Mouse (Mus musculus) liver, embryonic 15.5 days (tissue): ENCODE results near the gene Rrn3. TPM values are rescaled to one million over a fixed set of nuclear protein-coding genes. Genes with fewer than 3 reads are reported as not detected.
A peak's percentile ranks its signal among the peaks of the same experiment; 100 is the strongest.

Source experiments
- ATAC-seq: fragments of 200-750 bp; cut with Nextera tagmentation; 2 replicates; pipeline ENCODE4 v1.8.0; 2017; ENCODE audit warnings: moderate number of reproducible peaks, mild to moderate bottlenecking, moderate library complexity; ENCODE audit not compliant: insufficient read depth
- H3K27ac ChIP-seq: fragments of 300-500 bp; sonication (generic); replicated peaks from 2 replicates; pipeline ENCODE4 v1.5.1; 2015; ENCODE audit warnings: mild to moderate bottlenecking, inconsistent platforms
- H3K27me3 ChIP-seq: fragments of 300-500 bp; sonication (generic); 2 replicates; pipeline ENCODE4 v1.6.1; 2015; ENCODE audit warnings: mild to moderate bottlenecking, inconsistent platforms
- H3K36me3 ChIP-seq: fragments of 300-500 bp; sonication (generic); replicated peaks from 2 replicates; pipeline ENCODE4 v1.6.1; 2015; ENCODE audit warnings: moderate library complexity, mild to moderate bottlenecking, inconsistent platforms
- H3K4me1 ChIP-seq: fragments of 300-500 bp; sonication (generic); replicated peaks from 2 replicates; pipeline ENCODE4 v1.6.1; 2015; ENCODE audit warnings: inconsistent platforms
- H3K4me2 ChIP-seq: fragments of 300-500 bp; sonication (generic); 2 replicates; pipeline ENCODE4 v1.6.1; 2015; ENCODE audit warnings: moderate library complexity, mild to moderate bottlenecking, inconsistent platforms
- H3K4me3 ChIP-seq: fragments of 300-500 bp; sonication (generic); replicated peaks from 2 replicates; pipeline ENCODE4 v1.5.1; 2015; ENCODE audit warnings: mild to moderate bottlenecking, inconsistent platforms
- H3K9ac ChIP-seq: fragments of 300-500 bp; sonication (generic); 2 replicates; pipeline ENCODE4 v1.6.1; 2015; ENCODE audit warnings: moderate library complexity, mild to moderate bottlenecking, inconsistent platforms
- H3K9me3 ChIP-seq: fragments of 300-500 bp; sonication (generic); replicated peaks from 2 replicates; pipeline ENCODE4 v1.6.1; 2016; ENCODE audit warnings: inconsistent platforms
- WGBS: fragments of 180-500 bp; shearing (Covaris S2); methylation state at CpG from one replicate; pipeline ENCODE4 v1.1.7; 2015; ENCODE audit warnings: mixed read lengths; ENCODE audit not compliant: insufficient replicate concordance; 5-methylcytosine and 5-hydroxymethylcytosine counted together
- polyA plus RNA-seq: library from polyadenylated mRNA; unstranded; fragments of >200 nt; fragmentation: Nextera tagmentation; extraction: Ambion mirVana; gene quantifications from 2 replicates; pipeline ENCODE4 v1.2.1, GENCODE M21; 2015

The Rrn3 gene
- polyA plus RNA-seq, 1 experiment from 2014 or later, result 21.0 TPM

DNA sequence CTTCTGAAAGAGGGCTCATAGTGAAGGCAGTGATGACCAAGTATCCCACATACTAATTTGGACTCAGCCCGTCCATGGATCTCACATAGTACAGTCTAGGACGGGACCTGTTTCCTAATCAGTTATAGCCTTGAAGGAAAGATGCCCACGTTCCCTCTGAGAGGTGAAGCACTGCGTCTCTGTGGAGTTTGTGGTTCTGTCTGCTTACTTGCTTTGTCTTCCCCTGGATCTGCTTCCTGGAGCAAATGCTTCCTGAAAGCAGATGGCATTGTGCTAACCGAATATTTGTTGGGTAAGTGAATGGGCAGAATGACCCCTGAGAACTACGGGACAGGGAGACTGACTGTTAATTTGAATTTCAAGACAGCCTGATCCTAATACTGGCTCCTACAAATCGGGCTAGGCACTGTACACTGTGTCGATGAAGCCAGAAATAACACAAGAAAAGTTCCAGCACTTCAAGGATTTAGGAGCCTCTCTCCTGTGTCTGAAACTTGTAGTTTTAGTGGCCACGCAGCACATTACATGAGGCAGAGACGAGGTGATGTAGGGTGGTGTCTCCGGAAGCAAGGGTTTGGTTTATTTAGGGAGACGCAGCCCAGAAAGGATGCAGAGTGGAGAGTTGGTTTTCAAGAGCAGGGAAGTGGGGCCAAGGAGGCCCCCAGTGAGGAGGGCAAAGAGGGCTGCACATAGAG lies 39.4 kb downstream of the Rrn3 start:
- peaks cover 32% of the 10 kb centered on the region for H3K4me1 ChIP-seq
- H3K27ac ChIP-seq, result peak overlapping the region; percentile 72
- WGBS, result 19% methylated on average over 12 of the region's 12 CpGs
- peak overlapping the region; percentile 96 for H3K4me2 ChIP-seq
- no peaks in the 10 kb centered on the region for H3K27me3 ChIP-seq
- no peak for ATAC-seq
- H3K9me3 ChIP-seq, result no peaks in the 10 kb centered on the region
- H3K36me3 ChIP-seq, result 0 out of 2 replicates have a peak, but pooled peaks cover 2% of the 10 kb centered on the region
- H3K4me3 ChIP-seq, result peak overlapping the region; percentile 77
- peak overlapping the region; percentile 71 for H3K9ac ChIP-seq

DNA sequence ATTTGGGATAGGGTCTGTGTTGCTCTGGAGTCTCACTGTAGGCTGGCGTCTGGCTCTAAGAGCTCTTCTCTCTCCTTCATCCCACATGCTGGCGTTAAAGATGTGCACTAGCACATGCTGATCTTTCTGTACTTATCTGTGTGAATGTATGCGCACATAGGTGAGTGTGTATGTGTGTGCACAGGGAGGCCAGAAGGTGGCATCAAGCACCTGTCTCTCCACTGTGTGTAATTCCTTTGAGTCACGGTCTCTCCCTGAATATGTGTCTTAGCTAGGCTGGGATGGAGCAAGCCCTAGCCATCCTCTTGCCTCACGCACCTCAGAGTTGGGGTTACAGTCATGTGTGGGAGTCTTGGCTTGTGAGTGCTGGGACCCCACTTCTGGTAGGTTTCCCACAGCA lies 40.3 kb downstream of the Rrn3 start:
- WGBS, result 82% methylated on average over 5 of the region's 5 CpGs
- H3K4me1 ChIP-seq, result peaks cover 32% of the 10 kb centered on the region
- H3K4me3 ChIP-seq, result no peak overlapping the region

DNA sequence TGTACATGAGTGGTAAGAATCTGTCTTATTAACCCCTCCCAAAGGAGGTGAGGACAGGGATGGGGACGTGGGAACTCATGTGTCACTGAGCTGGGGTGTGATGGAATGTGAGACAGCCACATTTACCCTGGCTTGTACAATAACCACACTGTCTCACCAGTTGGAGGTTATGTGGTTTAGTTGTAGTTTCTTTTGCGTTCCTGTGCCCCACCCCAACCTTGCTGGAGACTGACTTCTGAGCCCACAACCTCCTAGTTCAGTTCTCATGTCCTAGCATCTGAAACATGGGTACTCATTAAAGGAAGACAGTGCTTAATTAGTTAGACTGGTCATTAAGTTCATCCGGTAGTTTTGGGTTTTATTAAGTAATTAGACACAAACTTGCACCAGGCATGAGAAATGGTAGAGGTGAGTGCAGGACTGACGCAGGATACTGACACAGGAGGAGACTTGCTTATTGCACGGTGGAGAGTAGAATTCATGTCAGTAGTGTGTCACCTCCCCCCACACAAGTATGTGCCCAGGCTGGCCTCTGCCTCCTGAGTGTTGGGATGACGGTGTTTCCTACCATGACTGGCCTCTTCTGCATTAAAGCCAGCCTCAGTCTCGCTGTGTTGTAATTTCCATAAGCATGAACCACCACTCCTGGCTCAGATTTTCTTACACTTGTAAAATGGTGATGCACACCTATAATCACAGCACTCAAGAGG lies 45.4 kb downstream of the Rrn3 start:
- Histone ChIP-seq H3K27me3 (no peaks in the 10 kb centered on the region), H3K4me3 (no peak overlapping the region), H3K4me2 (no peak overlapping the region), H3K36me3 (peaks cover 33% of the 10 kb centered on the region), H3K9ac (no peak overlapping the region), H3K27ac (no peak overlapping the region), H3K4me1 (peaks cover 6% of the 10 kb centered on the region; the same call in 1 of the 2 replicates), H3K9me3 (no peaks in the 10 kb centered on the region)
- WGBS, result 66% methylated on average over 7 of the region's 7 CpGs
- ATAC-seq, result no peak

More for the DNA sequence above, 40.3 kb downstream of the Rrn3 start:
- no peak for ATAC-seq
- no peak overlapping the region for H3K27ac ChIP-seq
- 0 out of 2 replicates have a peak, but pooled peaks cover 2% of the 10 kb centered on the region for H3K36me3 ChIP-seq
- no peaks in the 10 kb centered on the region for H3K27me3 ChIP-seq
- no peak overlapping the region for H3K4me2 ChIP-seq
- H3K9me3 ChIP-seq, result no peaks in the 10 kb centered on the region
- H3K9ac ChIP-seq, result no peak overlapping the region

DNA sequence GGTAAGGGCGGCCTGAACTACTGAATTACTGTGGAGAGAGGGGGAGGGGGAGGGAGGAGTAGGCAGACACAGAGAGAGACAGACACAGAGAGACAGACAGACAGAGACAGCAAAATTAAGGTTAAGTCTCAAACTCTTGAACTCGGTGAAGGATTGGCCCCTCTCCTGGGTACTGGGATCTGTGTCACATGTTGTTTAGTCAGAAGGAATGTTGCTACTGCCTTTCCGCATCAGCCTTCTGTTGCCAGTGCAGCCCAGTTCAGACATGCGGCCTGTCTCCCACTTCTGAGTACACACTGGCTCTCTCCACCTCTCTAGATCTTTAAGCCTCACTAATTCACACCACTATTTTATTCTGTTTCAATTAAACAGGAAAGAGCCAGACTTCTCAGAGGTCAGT lies 46.0 kb downstream of the Rrn3 start:
- no peak overlapping the region for H3K4me2 ChIP-seq
- no peaks in the 10 kb centered on the region for H3K9me3 ChIP-seq
- no peaks in the 10 kb centered on the region for H3K27me3 ChIP-seq
- H3K36me3 ChIP-seq, result peaks cover 36% of the 10 kb centered on the region
- no peak overlapping the region for H3K4me3 ChIP-seq
- no peak overlapping the region for H3K27ac ChIP-seq
- no peak for ATAC-seq
- H3K4me1 ChIP-seq, result peaks cover 6% of the 10 kb centered on the region; the same call in 1 of the 2 replicates
- no peak overlapping the region for H3K9ac ChIP-seq
- 77% methylated on average over 4 of the region's 4 CpGs for WGBS

DNA sequence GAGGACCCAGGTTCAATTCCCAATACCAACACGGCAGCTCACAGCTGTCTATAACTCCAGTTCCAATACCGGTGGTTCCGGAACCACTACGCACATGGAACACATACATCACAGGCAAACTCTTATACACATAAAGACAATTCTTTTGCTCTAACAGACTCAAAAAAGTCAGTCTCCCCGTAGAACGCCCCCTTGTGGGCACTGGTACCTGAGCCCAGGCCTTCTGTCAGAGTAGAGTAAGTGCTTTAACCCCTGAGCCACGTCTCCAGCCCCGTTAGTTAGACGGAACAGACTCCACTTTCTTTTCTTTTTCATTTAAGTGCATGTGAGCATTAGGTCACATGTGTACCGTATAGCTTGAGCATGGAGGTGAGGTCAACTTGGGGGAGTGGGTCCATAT lies 49.9 kb downstream of the Rrn3 start:
- Histone ChIP-seq H3K27ac (no peak overlapping the region), H3K4me2 (no peak overlapping the region), H3K4me3 (no peak overlapping the region), H3K9ac (no peak overlapping the region), H3K36me3 (peaks cover 64% of the 10 kb centered on the region), H3K27me3 (no peaks in the 10 kb centered on the region), H3K4me1 (no peaks in the 10 kb centered on the region), H3K9me3 (no peaks in the 10 kb centered on the region)
- 83% methylated on average over 10 of the region's 10 CpGs for WGBS
- ATAC-seq, result no peak

DNA sequence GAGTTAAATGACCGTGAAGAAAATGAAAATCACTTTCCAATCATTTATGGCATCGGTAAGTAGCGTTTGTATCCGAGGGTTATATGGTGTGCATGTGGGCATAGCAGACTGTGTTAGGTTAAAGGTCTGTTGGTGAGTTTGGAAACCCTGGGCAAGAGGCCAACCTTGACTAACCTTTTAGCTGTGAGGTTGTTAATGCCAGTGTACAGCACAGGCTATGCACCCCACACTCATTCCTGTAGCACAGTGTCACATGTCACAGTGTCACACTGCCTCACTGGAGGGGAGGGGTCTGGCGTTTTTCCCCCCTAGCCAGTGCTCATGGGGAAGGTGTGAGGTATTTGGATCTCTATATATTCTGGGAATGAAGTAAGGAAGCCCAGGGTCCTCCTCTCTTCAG lies 51.1 kb downstream of the Rrn3 start:
- no peak overlapping the region for H3K27ac ChIP-seq
- no peak overlapping the region for H3K4me2 ChIP-seq
- no peak overlapping the region for H3K4me3 ChIP-seq
- WGBS, result 65% methylated on average over 5 of the region's 5 CpGs
- H3K9ac ChIP-seq, result no peak overlapping the region
- H3K9me3 ChIP-seq, result no peaks in the 10 kb centered on the region
- peaks cover 76% of the 10 kb centered on the region for H3K36me3 ChIP-seq
- H3K4me1 ChIP-seq, result no peaks in the 10 kb centered on the region
- no peaks in the 10 kb centered on the region for H3K27me3 ChIP-seq
- no peak for ATAC-seq

DNA sequence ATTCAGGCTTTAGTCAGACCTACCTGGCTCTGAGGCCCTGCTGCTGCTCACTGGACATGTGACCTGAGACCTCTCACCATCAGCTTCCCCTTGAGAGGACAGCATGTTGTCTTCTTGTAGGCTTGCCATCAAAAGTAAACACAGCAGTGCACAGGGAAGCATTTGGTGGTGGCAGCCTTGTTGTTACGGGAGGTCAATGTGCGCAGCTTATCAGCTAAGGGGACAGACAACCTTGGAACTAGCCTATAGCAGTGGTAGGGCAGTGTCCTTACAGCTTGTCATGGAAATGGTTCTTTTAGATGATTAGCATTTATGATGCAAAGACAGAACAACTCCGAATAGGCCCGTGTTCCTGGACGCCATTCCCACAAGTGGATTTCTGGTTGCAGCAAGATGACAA lies 53.9 kb downstream of the Rrn3 start:
- H3K27ac ChIP-seq, result no peak overlapping the region
- no peak overlapping the region for H3K4me3 ChIP-seq
- H3K4me2 ChIP-seq, result no peak overlapping the region
- H3K9me3 ChIP-seq, result no peaks in the 10 kb centered on the region
- H3K4me1 ChIP-seq, result no peaks in the 10 kb centered on the region
- peaks cover 82% of the 10 kb centered on the region for H3K36me3 ChIP-seq
- 81% methylated on average over 5 of the region's 5 CpGs for WGBS
- no peak overlapping the region for H3K9ac ChIP-seq
- no peaks in the 10 kb centered on the region for H3K27me3 ChIP-seq
- ATAC-seq, result no peak

DNA sequence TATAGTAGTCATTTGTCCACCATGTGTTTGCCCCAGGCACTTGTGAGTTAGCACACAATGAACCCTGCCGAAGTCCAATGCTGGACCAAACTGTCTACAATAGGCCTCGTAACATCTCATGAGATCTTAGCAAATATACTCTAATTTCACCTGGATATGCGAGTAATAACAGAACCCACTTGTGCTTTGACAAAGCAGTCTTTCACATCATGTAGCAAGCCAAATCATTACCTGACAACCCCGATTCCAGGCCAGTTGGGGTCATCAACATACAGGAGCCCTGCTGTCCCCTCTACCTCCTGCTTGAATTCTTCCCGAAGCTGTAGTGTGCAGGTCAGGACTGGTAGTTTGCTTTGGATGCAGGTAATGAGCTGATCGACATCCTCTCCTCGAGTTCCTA lies 59.5 kb downstream of the Rrn3 start:
- no peak overlapping the region for H3K4me2 ChIP-seq
- H3K27me3 ChIP-seq, result no peaks in the 10 kb centered on the region
- H3K36me3 ChIP-seq, result peaks cover 82% of the 10 kb centered on the region
- WGBS, result 81% methylated on average over 7 of the region's 7 CpGs
- no peak for ATAC-seq
- H3K4me3 ChIP-seq, result no peak overlapping the region
- no peak overlapping the region for H3K27ac ChIP-seq
- no peaks in the 10 kb centered on the region for H3K9me3 ChIP-seq
- no peak overlapping the region for H3K9ac ChIP-seq
- H3K4me1 ChIP-seq, result no peaks in the 10 kb centered on the region

DNA sequence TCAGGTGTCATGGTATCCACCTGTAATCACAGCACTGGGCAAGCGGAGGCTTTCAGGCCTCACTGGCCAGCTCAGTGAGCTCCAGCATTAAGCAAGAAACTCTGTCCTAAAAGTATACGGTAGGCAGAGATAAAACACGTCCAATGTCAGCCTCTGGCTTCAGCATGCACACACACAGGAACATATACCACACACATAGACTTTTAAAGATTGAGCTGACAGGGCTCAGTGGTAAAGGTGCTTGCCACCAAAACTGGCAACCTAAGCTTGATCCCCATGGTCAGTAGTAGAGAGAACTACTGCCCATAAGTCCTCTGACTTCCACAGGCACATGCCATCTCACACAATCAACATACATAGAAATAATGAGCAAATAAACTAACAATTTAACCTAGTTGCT lies 60.4 kb downstream of the Rrn3 start:
- Histone ChIP-seq H3K4me2 (no peak overlapping the region), H3K27me3 (no peaks in the 10 kb centered on the region), H3K9ac (no peak overlapping the region), H3K4me3 (no peak overlapping the region), H3K9me3 (no peaks in the 10 kb centered on the region), H3K4me1 (no peaks in the 10 kb centered on the region), H3K27ac (no peak overlapping the region), H3K36me3 (peaks cover 78% of the 10 kb centered on the region)
- WGBS, result 75% methylated on average over 3 of the region's 3 CpGs
- ATAC-seq, result no peak

DNA sequence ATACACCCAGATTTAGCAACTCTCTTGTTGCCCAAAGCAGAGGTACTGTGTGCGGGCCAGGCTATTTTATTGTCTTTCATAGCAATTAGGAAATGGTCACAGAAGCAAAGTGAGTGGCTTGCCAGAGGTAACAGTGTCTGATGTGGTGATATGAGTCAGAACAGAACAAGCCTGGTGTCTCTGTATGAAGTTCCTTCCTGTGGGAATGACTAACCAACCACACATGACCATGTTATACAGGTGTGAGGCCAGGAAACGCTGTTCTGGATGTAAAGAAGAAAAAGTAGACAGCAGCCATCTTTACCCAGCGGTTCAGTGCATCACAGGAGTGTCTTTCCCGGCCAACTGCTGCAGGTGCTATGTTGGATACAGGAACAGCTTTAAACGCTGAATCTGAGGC lies 64.5 kb downstream of the Rrn3 start:
- ATAC-seq, result no peak
- H3K9me3 ChIP-seq, result no peaks in the 10 kb centered on the region
- H3K27ac ChIP-seq, result no peak overlapping the region
- no peak overlapping the region for H3K9ac ChIP-seq
- H3K4me2 ChIP-seq, result no peak overlapping the region
- peaks cover 47% of the 10 kb centered on the region for H3K36me3 ChIP-seq
- 82% methylated on average over 5 of the region's 5 CpGs for WGBS
- H3K4me1 ChIP-seq, result no peaks in the 10 kb centered on the region
- no peak overlapping the region for H3K4me3 ChIP-seq
- no peaks in the 10 kb centered on the region for H3K27me3 ChIP-seq

DNA sequence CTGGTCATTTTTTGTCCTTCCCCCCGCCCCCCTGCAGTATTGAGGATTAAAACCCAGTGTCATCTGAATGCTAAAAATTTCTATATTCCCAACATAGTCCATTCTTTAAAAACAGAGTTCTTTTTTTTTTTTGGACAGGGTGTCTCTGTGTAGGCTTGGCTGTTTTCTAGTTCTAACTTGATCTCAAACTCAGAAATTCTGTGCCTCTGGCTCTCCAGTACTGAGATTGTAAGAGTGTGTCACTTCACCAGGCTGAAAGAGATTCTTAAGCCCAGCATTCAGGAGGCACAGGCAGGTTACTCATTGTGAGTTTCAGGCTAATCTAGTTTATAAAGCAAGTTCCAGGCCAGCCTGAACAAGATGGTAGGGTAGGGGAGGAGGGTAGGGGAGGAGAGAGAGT lies 66.2 kb downstream of the Rrn3 start:
- Histone ChIP-seq H3K27me3 (no peaks in the 10 kb centered on the region), H3K4me3 (no peak overlapping the region), H3K4me2 (no peak overlapping the region), H3K9ac (no peak overlapping the region), H3K9me3 (no peaks in the 10 kb centered on the region), H3K36me3 (peaks cover 37% of the 10 kb centered on the region), H3K27ac (no peak overlapping the region), H3K4me1 (no peaks in the 10 kb centered on the region)
- 66% methylated on average over 1 of the region's 1 CpGs for WGBS
- ATAC-seq, result no peak
